Mouse (Mus musculus) heart, adult 2 months (tissue): Measurements from ENCODE around the gene Krtap4-16. TPM values are rescaled to one million over a fixed set of nuclear protein-coding genes. Genes with fewer than 3 reads are reported as not detected.
"Not testable (repeated sequence)": the region's sequence is repeated elsewhere in the genome, so short reads cannot be mapped to it uniquely, and the experiment has no call there.

ENCODE experiments used
- DNase-seq, 2 experiments: peaks; one replicate each; pipeline ENCODE4 v3.0.0; 2021
- H3K27ac ChIP-seq: fragments of 200-600 bp; 2 replicates; pipeline ENCODE4 v1.8.1; 2022
- H3K27me3 ChIP-seq: fragments of 200-500 bp; 2 replicates; pipeline ENCODE4 v1.6.1; 2012; ENCODE audit warnings: mild to moderate bottlenecking, low read length, inconsistent platforms, mixed read lengths; ENCODE audit not compliant: control insufficient read depth, insufficient read depth
- H3K36me3 ChIP-seq: fragments of 200-500 bp; 2 replicates; pipeline ENCODE4 v1.6.1; 2012; ENCODE audit warnings: low read length, inconsistent platforms; ENCODE audit not compliant: control insufficient read depth, insufficient read depth
- H3K4me1 ChIP-seq: fragments of 200-500 bp; 2 replicates; pipeline ENCODE4 v1.6.1; 2011; ENCODE audit warnings: low read length; ENCODE audit not compliant: control insufficient read depth, insufficient read depth
- H3K4me3 ChIP-seq: fragments of 200-600 bp; 2 replicates; pipeline ENCODE4 v1.8.1; 2022
- H3K79me2 ChIP-seq: fragments of 200-500 bp; replicated peaks from 2 replicates; pipeline ENCODE4 v1.6.1; 2012; ENCODE audit warnings: mild to moderate bottlenecking, inconsistent platforms, low read length, moderate library complexity, mixed read lengths; ENCODE audit not compliant: control insufficient read depth, insufficient read depth
- H3K9ac ChIP-seq: fragments of 200-500 bp; 2 replicates; pipeline ENCODE4 v1.6.1; 2012; ENCODE audit warnings: low read depth, mild to moderate bottlenecking, control low read depth, inconsistent platforms, low read length, mixed read lengths
- CTCF ChIP-seq: fragments of 200-600 bp; IDR thresholded peaks from 2 replicates; pipeline ENCODE4 v1.8.1; 2022; ENCODE audit warnings: antibody characterized with exemption, mild to moderate bottlenecking, moderate library complexity
- EP300 ChIP-seq: fragments of 200-500 bp; IDR thresholded peaks from 2 replicates; pipeline ENCODE4 v1.6.1; 2011; ENCODE audit warnings: low read depth, low read length, control low read depth; ENCODE audit not compliant: insufficient read depth
- POLR2A ChIP-seq: fragments of 200-500 bp; IDR thresholded peaks from 2 replicates; pipeline ENCODE4 v1.6.1; 2011; ENCODE audit warnings: mild to moderate bottlenecking, low read depth, low read length, control low read depth; ENCODE audit not compliant: insufficient read depth
- WGBS: fragments of 180-500 bp; shearing (Covaris S2); methylation state at CpG from one replicate; pipeline ENCODE4 v1.1.7; 2018; 5-methylcytosine and 5-hydroxymethylcytosine counted together
- intact Hi-C: fragments of 180-260 bp; cut with DNase I; formaldehyde crosslinking; loops from one replicate; pipeline ENCODE4 v1.15.1; 2025
- long read RNA-seq: library from polyadenylated mRNA; stranded (forward); transcript quantifications from one replicate; pipeline ENCODE4 v2.0.0, GENCODE M21; 2021
- polyA plus RNA-seq: library from polyadenylated mRNA; depleted of rRNA; stranded (reverse); fragments of >200 nt; gene quantifications from 2 replicates; pipeline ENCODE4 v1.2.3, GENCODE M21; 2012; rRNA removed
- total RNA-seq, 2 experiments: library from RNA; stranded (reverse); gene quantifications; 2 replicates each; pipeline ENCODE4 v1.2.3; 2021

Gene Krtap4-16
- total RNA-seq (not detected), polyA plus RNA-seq (not detected in 2 replicates)
- long read RNA-seq = 0 reads

GRCm38 (mm10) chr11:99851508-99851907, at the start of gene Krtap4-16:
Gene Krtap4-16 (minus strand): TSS chr11:99851608.
- Histone ChIP-seq H3K9ac (no peak within 1 kb of the TSS), H3K27me3 (no peaks in the 10 kb centered on the region), H3K79me2 (no peaks in the 10 kb centered on the region), H3K4me1 (no peaks in the 10 kb centered on the region), H3K36me3 (no peaks in the 10 kb centered on the region), H3K27ac (no peak within 1 kb of the TSS), H3K4me3 (no peak within 1 kb of the TSS)
- TF ChIP-seq CTCF = no peak
- TF ChIP-seq POLR2A = no peak
- no peak for TF ChIP-seq EP300
- intact Hi-C loops = no loop called here
- DNase-seq = no peak

- DNase-seq, intact Hi-C loops, H3K4me1 ChIP-seq, H3K9ac ChIP-seq, H3K4me3 ChIP-seq, H3K27me3 ChIP-seq, H3K27ac ChIP-seq, H3K36me3 ChIP-seq, H3K79me2 ChIP-seq: not testable (repeated sequence)
- WGBS = 22% methylated on average over 1 of the region's 1 CpGs
These were observed 27.5 kb upstream of the Krtap4-16 start, which contains the start of gene Gm11567 for GRCm38 (mm10) chr11:99878887-99879286. Gene Gm11567 (plus strand): TSS chr11:99879187.

GRCm38 (mm10) chr11:99873089-99873488, 21.7 kb upstream of the Krtap4-16 start, which contains the start of gene Krtap9-1:
Gene Krtap9-1 (plus strand): TSS chr11:99873389.
- H3K9ac ChIP-seq, intact Hi-C loops, H3K27me3 ChIP-seq, H3K36me3 ChIP-seq, DNase-seq, H3K4me1 ChIP-seq, H3K4me3 ChIP-seq, H3K27ac ChIP-seq, H3K79me2 ChIP-seq: not testable (repeated sequence)
- WGBS = 57% methylated on average over 1 of the region's 1 CpGs

- 30% methylated on average over 1 of the region's 1 CpGs for WGBS
- H3K9ac ChIP-seq, DNase-seq, H3K27ac ChIP-seq, intact Hi-C loops, H3K4me3 ChIP-seq, H3K4me1 ChIP-seq, H3K36me3 ChIP-seq, H3K79me2 ChIP-seq, H3K27me3 ChIP-seq: not testable (repeated sequence)
These were observed 12.8 kb upstream of the Krtap4-16 start, which contains the start of gene Gm11559 for GRCm38 (mm10) chr11:99864176-99864575. Gene Gm11559 (plus strand): TSS chr11:99864476.

- H3K27ac ChIP-seq = no peak overlapping the region
- H3K36me3 ChIP-seq = no peaks in the 10 kb centered on the region
- no peak overlapping the region for H3K9ac ChIP-seq
- H3K4me3 ChIP-seq = no peak overlapping the region
- DNase-seq = no peak
- TF ChIP-seq CTCF = no peak
- no peak for TF ChIP-seq POLR2A
- TF ChIP-seq EP300 = no peak
- H3K4me1 ChIP-seq = no peaks in the 10 kb centered on the region
- intact Hi-C loops = no loop called here
- H3K27me3 ChIP-seq = no peaks in the 10 kb centered on the region
- 57% methylated on average over 2 of the region's 2 CpGs for WGBS
- H3K79me2 ChIP-seq = no peaks in the 10 kb centered on the region
These were observed 7.4 kb upstream of the Krtap4-16 start for GRCm38 (mm10) chr11:99858761-99859160.

GRCm38 (mm10) chr11:99857617-99858016, 6.2 kb upstream of the Krtap4-16 start, which contains the start of gene Gm11568:
Gene Gm11568 (plus strand): TSS chr11:99857917.
- Histone ChIP-seq H3K27me3 (no peaks in the 10 kb centered on the region), H3K36me3 (no peaks in the 10 kb centered on the region), H3K4me1 (no peaks in the 10 kb centered on the region), H3K9ac (no peak within 1 kb of the TSS), H3K27ac (no peak within 1 kb of the TSS), H3K4me3 (no peak within 1 kb of the TSS), H3K79me2 (no peaks in the 10 kb centered on the region)
- no peak for TF ChIP-seq POLR2A
- no peak for TF ChIP-seq EP300
- TF ChIP-seq CTCF = no peak
- no peak for DNase-seq
- 73% methylated on average over 2 of the region's 2 CpGs for WGBS
- intact Hi-C loops = no loop called here

GRCm38 (mm10) chr11:99854121-99854520, 2.7 kb upstream of the Krtap4-16 start:
- Histone ChIP-seq H3K79me2 (no peaks in the 10 kb centered on the region), H3K9ac (no peak overlapping the region), H3K4me1 (no peaks in the 10 kb centered on the region), H3K27me3 (no peaks in the 10 kb centered on the region), H3K4me3 (no peak overlapping the region), H3K36me3 (no peaks in the 10 kb centered on the region), H3K27ac (no peak overlapping the region)
- 54% methylated on average over 3 of the region's 3 CpGs for WGBS
- no peak for TF ChIP-seq CTCF
- TF ChIP-seq EP300 = no peak
- TF ChIP-seq POLR2A = no peak
- intact Hi-C loops = no loop called here
- no peak for DNase-seq
